Mouse (Mus musculus): Measurements from ENCODE around the gene Ankrd31. TPM values are rescaled to one million over a fixed set of nuclear protein-coding genes. Genes with fewer than 3 reads are reported as not detected.

Gene Ankrd31
- total and polyA plus RNA-seq, 2 experiments from 2014 or later, result 0.06 TPM; not detected in 1

DNA sequence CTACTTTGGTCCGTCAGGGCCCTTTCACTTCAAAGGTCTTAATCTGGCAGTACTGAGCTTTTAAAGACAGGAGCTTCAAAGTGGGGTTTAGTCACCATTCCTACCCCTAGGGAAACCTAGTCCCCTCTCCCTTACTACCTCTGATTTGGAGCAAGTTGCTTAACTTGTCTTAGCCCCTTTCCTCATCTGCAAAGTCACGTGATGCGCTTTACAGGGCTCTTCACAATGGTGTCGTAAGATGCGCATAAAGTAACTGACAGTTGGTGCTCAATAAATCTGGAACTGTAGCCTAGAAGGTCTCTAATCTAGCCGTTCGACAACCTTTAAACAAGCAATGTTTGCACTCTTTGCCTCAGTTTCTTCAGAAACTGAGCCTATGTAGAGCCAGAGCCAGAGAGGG lies 19.8 kb upstream of the Ankrd31 start:
- WGBS, result 89% methylated on average over 7 of the region's 7 CpGs
- Histone ChIP-seq H3K9ac (no peak overlapping the region), H3K27me3 (ENCODE audit: insufficient read depth, low read length) (no peaks in the 10 kb centered on the region), H3K27ac (ENCODE audit: low read depth, low read length) (no peak overlapping the region), H3K4me1 (ENCODE audit: insufficient read depth) (no peaks in the 10 kb centered on the region), H3K9me3 (ENCODE audit: low read length) (no peaks in the 10 kb centered on the region), H3K4me2 (ENCODE audit: low read depth) (no peak overlapping the region), H3K4me3 (ENCODE audit: low read depth, low read length) (no peak overlapping the region), H3K36me3 (ENCODE audit: insufficient read depth) (no peaks in the 10 kb centered on the region)
- TF ChIP-seq CTCF (IDR thresholded peaks at IDR 0.05; ENCODE audit: low read depth), result no peak
- DNase-seq (no peak), ATAC-seq (no peak)

DNA sequence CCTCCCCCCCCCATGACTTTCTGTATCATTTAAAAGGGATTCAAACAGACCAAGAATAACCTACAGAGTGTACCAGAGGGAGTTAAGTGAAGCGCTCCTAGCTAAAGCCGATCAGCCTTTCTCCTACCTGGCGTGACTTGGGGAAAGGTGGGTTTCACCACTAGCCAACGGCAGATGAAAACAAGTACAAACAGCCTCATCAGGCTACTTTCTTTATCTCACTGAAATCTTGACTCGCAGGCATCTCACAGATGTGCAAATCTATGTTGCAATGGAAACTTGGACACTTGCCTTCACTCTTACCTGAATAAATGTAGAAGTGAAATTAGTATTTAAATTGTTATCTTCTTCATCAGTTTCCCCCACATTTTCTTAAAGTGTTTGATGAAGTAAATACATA lies 18.9 kb upstream of the Ankrd31 start:
- WGBS, result 95% methylated on average over 5 of the region's 5 CpGs
- Histone ChIP-seq H3K27ac (ENCODE audit: low read depth, low read length) (no peak overlapping the region), H3K9me3 (ENCODE audit: low read length) (no peaks in the 10 kb centered on the region), H3K9ac (no peak overlapping the region), H3K4me1 (ENCODE audit: insufficient read depth) (no peaks in the 10 kb centered on the region), H3K4me2 (ENCODE audit: low read depth) (no peak overlapping the region), H3K4me3 (ENCODE audit: low read depth, low read length) (no peak overlapping the region), H3K36me3 (ENCODE audit: insufficient read depth) (no peaks in the 10 kb centered on the region), H3K27me3 (ENCODE audit: insufficient read depth, low read length) (no peaks in the 10 kb centered on the region)
- DNase-seq (no peak), ATAC-seq (no peak)
- TF ChIP-seq CTCF (IDR thresholded peaks at IDR 0.05; ENCODE audit: low read depth), result no peak

DNA sequence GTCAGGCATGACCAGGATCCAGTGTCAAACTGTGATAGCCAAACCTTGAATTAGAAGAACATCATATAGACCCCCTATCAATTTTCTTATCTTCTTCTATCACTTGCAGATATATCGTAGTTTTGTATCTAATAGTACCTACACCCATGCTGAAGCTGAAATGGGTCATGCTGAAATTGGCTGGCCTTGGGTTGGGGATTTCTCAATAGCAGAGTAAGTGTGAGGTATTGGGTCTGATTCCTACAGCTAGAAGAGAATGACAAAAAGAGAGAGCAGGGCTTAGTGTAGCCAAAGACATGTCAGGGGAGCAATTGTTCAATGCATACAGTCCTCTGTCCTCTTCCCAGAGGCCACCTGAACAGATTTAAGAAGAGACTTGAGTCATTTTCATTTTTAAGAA lies 18.0 kb upstream of the Ankrd31 start:
- no peak for TF ChIP-seq CTCF (IDR thresholded peaks at IDR 0.05; ENCODE audit: low read depth)
- Histone ChIP-seq H3K36me3 (ENCODE audit: insufficient read depth) (no peaks in the 10 kb centered on the region), H3K4me2 (ENCODE audit: low read depth) (no peak overlapping the region), H3K9me3 (ENCODE audit: low read length) (no peaks in the 10 kb centered on the region), H3K4me1 (ENCODE audit: insufficient read depth) (no peaks in the 10 kb centered on the region), H3K27me3 (ENCODE audit: insufficient read depth, low read length) (no peaks in the 10 kb centered on the region), H3K27ac (ENCODE audit: low read depth, low read length) (no peak overlapping the region), H3K4me3 (ENCODE audit: low read depth, low read length) (no peak overlapping the region), H3K9ac (no peak overlapping the region)
- DNase-seq, result no peak
- no peak for ATAC-seq
- 90% methylated on average over 1 of the region's 1 CpGs for WGBS

DNA sequence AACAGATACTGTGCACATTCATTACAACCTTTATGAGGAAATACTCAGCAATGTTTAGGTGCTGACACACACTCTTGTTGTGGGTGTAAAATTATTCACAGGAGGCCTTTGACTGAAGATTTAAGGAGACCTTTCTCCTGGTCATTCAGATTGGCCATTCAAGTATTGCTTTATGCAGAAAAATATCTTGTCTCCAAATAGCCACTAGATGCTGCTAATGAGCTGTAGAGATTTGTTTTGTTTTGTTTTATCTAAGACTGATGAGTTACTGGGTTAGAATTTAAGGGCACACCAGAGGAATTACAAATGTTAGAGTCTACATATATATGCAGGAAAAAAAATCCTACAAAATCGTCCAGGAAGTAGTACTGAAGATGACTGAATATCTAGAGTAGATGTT lies 12.9 kb upstream of the Ankrd31 start:
- DNase-seq (peak; percentile 22), ATAC-seq (no peak)
- no peaks in the 10 kb centered on the region for H3K36me3 ChIP-seq (ENCODE audit: insufficient read depth)
- H3K9me3 ChIP-seq (ENCODE audit: low read length), result no peaks in the 10 kb centered on the region
- no peak overlapping the region for H3K4me2 ChIP-seq (ENCODE audit: low read depth)
- no peaks in the 10 kb centered on the region for H3K27me3 ChIP-seq (ENCODE audit: insufficient read depth, low read length)
- TF ChIP-seq CTCF (IDR thresholded peaks at IDR 0.05; ENCODE audit: low read depth), result peak; percentile 68
- 44% methylated on average over 1 of the region's 1 CpGs for WGBS
- no peak overlapping the region for H3K27ac ChIP-seq (ENCODE audit: low read depth, low read length)
- no peak overlapping the region for H3K9ac ChIP-seq
- no peaks in the 10 kb centered on the region for H3K4me1 ChIP-seq (ENCODE audit: insufficient read depth)
- H3K4me3 ChIP-seq (ENCODE audit: low read depth, low read length), result no peak overlapping the region

DNA sequence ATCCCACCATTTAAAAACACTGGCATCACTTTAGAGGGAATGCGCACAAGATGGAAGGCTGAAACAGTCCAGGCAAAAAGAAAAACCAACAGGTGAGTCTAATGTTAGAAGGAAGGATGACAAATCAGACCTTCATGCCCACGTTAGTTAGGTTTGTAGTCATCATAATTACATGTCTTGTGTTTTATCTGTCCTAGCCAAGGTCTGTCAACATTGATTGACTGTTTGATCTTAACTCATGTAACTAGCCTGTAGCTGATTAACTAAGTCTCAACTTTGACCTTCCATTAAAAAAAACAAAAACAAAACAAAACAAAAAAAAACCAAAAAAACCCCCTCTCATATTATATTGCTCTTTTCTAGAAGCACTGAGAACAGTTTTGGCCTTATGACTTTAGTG lies 7.9 kb upstream of the Ankrd31 start:
- H3K4me3 ChIP-seq (ENCODE audit: low read depth, low read length), result no peak overlapping the region
- WGBS, result 85% methylated on average over 2 of the region's 2 CpGs
- no peaks in the 10 kb centered on the region for H3K4me1 ChIP-seq (ENCODE audit: insufficient read depth)
- DNase-seq (no peak), ATAC-seq (no peak)
- no peak overlapping the region for H3K9ac ChIP-seq
- H3K36me3 ChIP-seq (ENCODE audit: insufficient read depth), result no peaks in the 10 kb centered on the region
- no peaks in the 10 kb centered on the region for H3K27me3 ChIP-seq (ENCODE audit: insufficient read depth, low read length)
- no peaks in the 10 kb centered on the region for H3K9me3 ChIP-seq (ENCODE audit: low read length)
- no peak overlapping the region for H3K27ac ChIP-seq (ENCODE audit: low read depth, low read length)
- no peak overlapping the region for H3K4me2 ChIP-seq (ENCODE audit: low read depth)
- no peak for TF ChIP-seq CTCF (IDR thresholded peaks at IDR 0.05; ENCODE audit: low read depth)

DNA sequence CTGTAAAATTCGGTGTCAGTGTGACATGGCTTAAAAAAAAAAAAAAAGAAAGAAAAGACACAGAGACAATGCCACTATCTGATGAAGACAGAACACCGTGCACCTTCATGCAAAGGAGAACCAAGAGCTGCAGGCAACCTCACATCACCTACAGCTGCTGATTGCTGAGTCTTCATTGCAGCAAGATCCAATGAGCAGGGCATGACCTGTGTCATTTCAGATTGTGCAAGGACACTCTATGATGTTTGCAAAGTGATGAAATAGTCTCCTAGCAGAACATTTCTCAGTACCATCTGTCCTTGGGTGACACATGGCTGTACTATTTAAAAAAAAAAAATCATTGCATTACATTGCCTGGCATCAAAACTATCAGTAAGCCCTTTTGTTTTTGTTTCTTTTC lies 5.2 kb upstream of the Ankrd31 start:
- Histone ChIP-seq H3K9ac (no peak overlapping the region), H3K4me1 (ENCODE audit: insufficient read depth) (no peaks in the 10 kb centered on the region), H3K27ac (ENCODE audit: low read depth, low read length) (no peak overlapping the region), H3K4me2 (ENCODE audit: low read depth) (no peak overlapping the region), H3K36me3 (ENCODE audit: insufficient read depth) (no peaks in the 10 kb centered on the region), H3K27me3 (ENCODE audit: insufficient read depth, low read length) (no peaks in the 10 kb centered on the region), H3K9me3 (ENCODE audit: low read length) (no peaks in the 10 kb centered on the region), H3K4me3 (ENCODE audit: low read depth, low read length) (no peak overlapping the region)
- WGBS, result 85% methylated on average over 2 of the region's 2 CpGs
- DNase-seq (no peak), ATAC-seq (no peak)
- TF ChIP-seq CTCF (IDR thresholded peaks at IDR 0.05; ENCODE audit: low read depth), result no peak

DNA sequence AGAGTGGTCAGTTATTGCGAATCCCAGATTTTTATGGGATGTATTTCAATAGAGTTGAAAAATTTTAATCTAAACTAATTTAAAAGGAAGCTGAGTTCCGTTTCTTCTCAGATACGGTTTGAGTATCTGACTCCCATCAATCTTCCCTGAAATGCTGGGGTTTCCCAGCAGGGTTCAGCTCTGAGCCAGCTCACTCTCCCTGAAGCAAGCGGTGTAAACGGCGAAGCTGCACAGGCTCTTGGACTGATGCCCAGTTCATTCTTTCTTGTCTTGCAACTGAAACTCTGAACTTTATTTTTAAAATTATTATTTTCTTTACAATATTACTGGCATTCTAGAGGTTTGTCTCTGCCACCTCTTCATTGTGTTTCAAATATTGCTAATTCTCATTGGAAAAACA lies 2.0 kb upstream of the Ankrd31 start:
- no peaks in the 10 kb centered on the region for H3K27me3 ChIP-seq (ENCODE audit: insufficient read depth, low read length)
- 26% methylated on average over 6 of the region's 6 CpGs for WGBS
- ATAC-seq, result no peak

DNA sequence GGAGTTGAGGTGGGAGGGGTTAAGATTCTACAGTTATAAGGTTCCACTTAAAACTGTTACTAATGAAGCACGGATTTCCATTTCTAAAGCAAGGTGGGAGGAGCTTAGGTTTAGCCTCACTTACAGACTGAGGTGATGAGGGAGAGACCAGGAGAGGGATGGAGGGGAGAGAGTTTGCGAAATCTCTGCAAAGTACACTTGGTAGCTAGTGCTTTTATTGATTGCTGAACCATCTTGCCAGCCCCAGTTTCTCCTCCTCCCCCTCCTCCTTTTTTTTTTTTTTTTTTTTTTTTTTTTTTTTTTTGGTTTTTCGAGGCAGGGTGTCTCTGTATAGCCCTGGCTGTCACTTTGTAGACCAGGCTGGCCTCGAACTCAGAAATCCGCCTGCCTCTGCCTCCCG lies 1.8 kb downstream of the Ankrd31 start:
- ATAC-seq (no peak), DNase-seq (no peak)
- Histone ChIP-seq H3K27me3 (ENCODE audit: insufficient read depth, low read length) (no peaks in the 10 kb centered on the region), H3K4me2 (ENCODE audit: low read depth) (no peak overlapping the region), H3K36me3 (ENCODE audit: insufficient read depth) (no peaks in the 10 kb centered on the region), H3K9ac (no peak overlapping the region), H3K4me3 (ENCODE audit: low read depth, low read length) (no peak overlapping the region), H3K27ac (ENCODE audit: low read depth, low read length) (no peak overlapping the region), H3K4me1 (ENCODE audit: insufficient read depth) (no peaks in the 10 kb centered on the region), H3K9me3 (ENCODE audit: low read length) (no peaks in the 10 kb centered on the region)
- WGBS, result 82% methylated on average over 6 of the region's 6 CpGs
- TF ChIP-seq CTCF (IDR thresholded peaks at IDR 0.05; ENCODE audit: low read depth), result no peak

More for the DNA sequence above, 2.0 kb upstream of the Ankrd31 start:
- no peak overlapping the region for H3K9ac ChIP-seq
- no peak overlapping the region for H3K4me3 ChIP-seq (ENCODE audit: low read depth, low read length)
- H3K9me3 ChIP-seq (ENCODE audit: low read length), result no peaks in the 10 kb centered on the region
- no peak overlapping the region for H3K27ac ChIP-seq (ENCODE audit: low read depth, low read length)
- TF ChIP-seq CTCF (IDR thresholded peaks at IDR 0.05; ENCODE audit: low read depth), result 0 out of 2 replicates have a peak, but pooled peaks have one; percentile 3
- no peak overlapping the region for H3K4me2 ChIP-seq (ENCODE audit: low read depth)
- no peaks in the 10 kb centered on the region for H3K4me1 ChIP-seq (ENCODE audit: insufficient read depth)
- no peaks in the 10 kb centered on the region for H3K36me3 ChIP-seq (ENCODE audit: insufficient read depth)
- DNase-seq, result peak; percentile 32

All from forebrain, postnatal 0 days (tissue).